Mouse (Mus musculus) brown adipose tissue, adult 24 weeks (tissue): ENCODE results near the gene Adat3. TPM values are rescaled to one million over a fixed set of nuclear protein-coding genes. Genes with fewer than 3 reads are reported as not detected.
A peak's percentile ranks its signal among the peaks of the same experiment; 100 is the strongest.

ENCODE experiments used
- H3K27ac ChIP-seq: fragments of 200-500 bp; replicated peaks from 2 replicates; pipeline ENCODE4 v1.5.1; 2012; ENCODE audit warnings: low read depth, mild to moderate bottlenecking, low read length
- H3K4me1 ChIP-seq: fragments of 200-500 bp; 2 replicates; pipeline ENCODE4 v1.6.1; 2012; ENCODE audit warnings: low read length, mixed read lengths; ENCODE audit not compliant: control insufficient read depth, insufficient read depth, insufficient read length
- H3K4me3 ChIP-seq: fragments of 200-500 bp; 2 replicates; pipeline ENCODE4 v1.5.1; 2012; ENCODE audit warnings: low read depth, mild to moderate bottlenecking, low read length, moderate library complexity; ENCODE audit not compliant: insufficient read depth
- polyA plus RNA-seq: library from polyadenylated mRNA; stranded (reverse); fragments of >200 nt; gene quantifications from 2 replicates; pipeline ENCODE4 v1.2.4, GENCODE M21; 2012; ENCODE audit not compliant: missing spikeins, insufficient read depth, insufficient read length

Adat3 gene
- polyA plus RNA-seq, 1 experiment: not detected

GRCm38 (mm10) chr10:80613821-80614220, 11.1 kb downstream of the Adat3 start:
- no peak overlapping the region for H3K27ac ChIP-seq
- no peaks in the 10 kb centered on the region for H3K4me1 ChIP-seq
- H3K4me3 ChIP-seq: no peak overlapping the region

GRCm38 (mm10) chr10:80614351-80614750, 11.7 kb downstream of the Adat3 start:
- no peak overlapping the region for H3K27ac ChIP-seq
- no peaks in the 10 kb centered on the region for H3K4me1 ChIP-seq
- no peak overlapping the region for H3K4me3 ChIP-seq

- Histone ChIP-seq H3K27ac (peak overlapping the region; percentile 20), H3K4me1 (no peaks in the 10 kb centered on the region), H3K4me3 (no peak overlapping the region)
Observed at GRCm38 (mm10) chr10:80618181-80618580, 15.5 kb downstream of the Adat3 start.

- Histone ChIP-seq H3K27ac (no peak overlapping the region), H3K4me3 (no peak overlapping the region), H3K4me1 (peaks cover 5% of the 10 kb centered on the region; the same call in 1 of the 2 replicates)
Observed at GRCm38 (mm10) chr10:80619465-80620244, 17.0 kb downstream of the Adat3 start.

GRCm38 (mm10) chr10:80620365-80620764, 17.7 kb downstream of the Adat3 start:
- H3K4me1 ChIP-seq: peaks cover 5% of the 10 kb centered on the region; the same call in 1 of the 2 replicates
- no peak overlapping the region for H3K27ac ChIP-seq
- H3K4me3 ChIP-seq: no peak overlapping the region

GRCm38 (mm10) chr10:80620796-80621689, 18.4 kb downstream of the Adat3 start:
- Histone ChIP-seq H3K4me1 (peaks cover 5% of the 10 kb centered on the region; the same call in 1 of the 2 replicates), H3K27ac (peak overlapping the region; percentile 9; the same call in 1 of the 2 replicates), H3K4me3 (peak overlapping the region; percentile 68)

- Histone ChIP-seq H3K4me1 (peaks cover 5% of the 10 kb centered on the region; the same call in 1 of the 2 replicates), H3K4me3 (peak overlapping the region; percentile 68), H3K27ac (peak overlapping the region; percentile 9; the same call in 1 of the 2 replicates)
Observed at GRCm38 (mm10) chr10:80621690-80621939, 18.9 kb downstream of the Adat3 start.

- Histone ChIP-seq H3K27ac (peak overlapping the region; percentile 85), H3K4me1 (peaks cover 5% of the 10 kb centered on the region; the same call in 1 of the 2 replicates), H3K4me3 (peak overlapping the region; percentile 68)
Observed at GRCm38 (mm10) chr10:80621940-80622660, 19.4 kb downstream of the Adat3 start.

GRCm38 (mm10) chr10:80622661-80623456, 20.2 kb downstream of the Adat3 start, which contains the start of gene Csnk1g2:
Csnk1g2 (plus strand) TSS chr10:80622838.
- Histone ChIP-seq H3K4me3 (peak within 1 kb of the TSS; percentile 87), H3K27ac (peak within 1 kb of the TSS; percentile 88), H3K4me1 (peaks cover 12% of the 10 kb centered on the region)

GRCm38 (mm10) chr10:80623457-80624191, 20.9 kb downstream of the Adat3 start:
- Histone ChIP-seq H3K27ac (peak overlapping the region; percentile 88), H3K4me1 (peaks cover 18% of the 10 kb centered on the region), H3K4me3 (peak overlapping the region; percentile 87)

- peaks cover 36% of the 10 kb centered on the region for H3K4me1 ChIP-seq
- H3K4me3 ChIP-seq: no peak overlapping the region
- no peak overlapping the region for H3K27ac ChIP-seq
Observed at GRCm38 (mm10) chr10:80625764-80626163, 23.1 kb downstream of the Adat3 start.

- peaks cover 36% of the 10 kb centered on the region for H3K4me1 ChIP-seq
- H3K4me3 ChIP-seq: no peak overlapping the region
- no peak overlapping the region for H3K27ac ChIP-seq
Observed at GRCm38 (mm10) chr10:80627685-80628084, 25.0 kb downstream of the Adat3 start.

- H3K27ac ChIP-seq: no peak overlapping the region
- H3K4me3 ChIP-seq: no peak overlapping the region
- H3K4me1 ChIP-seq: peaks cover 36% of the 10 kb centered on the region
Observed at GRCm38 (mm10) chr10:80628925-80629324, 26.2 kb downstream of the Adat3 start.

GRCm38 (mm10) chr10:80635345-80635744, 32.7 kb downstream of the Adat3 start:
- Histone ChIP-seq H3K27ac (no peak overlapping the region), H3K4me1 (peaks cover 2% of the 10 kb centered on the region; the same call in 1 of the 2 replicates), H3K4me3 (no peak overlapping the region)
